Mouse (Mus musculus): ENCODE results near the gene Psmd5.

Psmd5 gene

GRCm38 (mm10) chr2:34874816-34875345, at the start of gene Psmd5:
Gene Psmd5, minus strand, starts transcription at chr2:34874968.
- no peak for DNase-seq

- no peak for DNase-seq
These were observed 48.0 kb upstream of the Psmd5 start for GRCm38 (mm10) chr2:34922729-34923128.

GRCm38 (mm10) chr2:34920144-34920543, 45.4 kb upstream of the Psmd5 start:
- DNase-seq, result no peak

- no peak for DNase-seq
These were observed 40.3 kb upstream of the Psmd5 start for GRCm38 (mm10) chr2:34915103-34915502.

- DNase-seq, result no peak
These were observed 40.0 kb upstream of the Psmd5 start for GRCm38 (mm10) chr2:34914823-34915082.

- DNase-seq, result peak; percentile 34
These were observed 39.5 kb upstream of the Psmd5 start for GRCm38 (mm10) chr2:34914069-34914822.

- no peak for DNase-seq
These were observed 38.7 kb upstream of the Psmd5 start, which contains the start of gene Phf19 for GRCm38 (mm10) chr2:34913218-34914068. Gene Phf19, minus strand, starts transcription at chr2:34914026.

GRCm38 (mm10) chr2:34912613-34913012, 37.8 kb upstream of the Psmd5 start:
- no peak for DNase-seq

- DNase-seq, result no peak
These were observed 37.1 kb upstream of the Psmd5 start for GRCm38 (mm10) chr2:34911871-34912270.

- no peak for DNase-seq
These were observed 35.0 kb upstream of the Psmd5 start for GRCm38 (mm10) chr2:34909719-34910118.

GRCm38 (mm10) chr2:34906861-34907604, 32.3 kb upstream of the Psmd5 start:
- peak; percentile 25 for DNase-seq

GRCm38 (mm10) chr2:34906426-34906825, 31.7 kb upstream of the Psmd5 start:
- no peak for DNase-seq

GRCm38 (mm10) chr2:34904849-34905542, 30.2 kb upstream of the Psmd5 start:
- peak; percentile 96 for DNase-seq

- DNase-seq, result no peak
These were observed 29.1 kb upstream of the Psmd5 start for GRCm38 (mm10) chr2:34903652-34904405.

GRCm38 (mm10) chr2:34903191-34903590, 28.4 kb upstream of the Psmd5 start:
- no peak for DNase-seq

- DNase-seq, result no peak
These were observed 28.0 kb upstream of the Psmd5 start for GRCm38 (mm10) chr2:34902731-34903130.

GRCm38 (mm10) chr2:34901726-34902125, 27.0 kb upstream of the Psmd5 start:
- DNase-seq, result no peak

- no peak for DNase-seq
These were observed 25.6 kb upstream of the Psmd5 start for GRCm38 (mm10) chr2:34900412-34900811.

GRCm38 (mm10) chr2:34899682-34900081, 24.9 kb upstream of the Psmd5 start:
- no peak for DNase-seq

- DNase-seq, result no peak
These were observed 23.1 kb upstream of the Psmd5 start for GRCm38 (mm10) chr2:34897820-34898219.

- no peak for DNase-seq
These were observed 22.2 kb upstream of the Psmd5 start for GRCm38 (mm10) chr2:34896821-34897460.

Data from right cerebral cortex, postnatal 25 days (tissue).